Mouse (Mus musculus): ENCODE data around the gene Tmem41b.

Tmem41b gene

DNA sequence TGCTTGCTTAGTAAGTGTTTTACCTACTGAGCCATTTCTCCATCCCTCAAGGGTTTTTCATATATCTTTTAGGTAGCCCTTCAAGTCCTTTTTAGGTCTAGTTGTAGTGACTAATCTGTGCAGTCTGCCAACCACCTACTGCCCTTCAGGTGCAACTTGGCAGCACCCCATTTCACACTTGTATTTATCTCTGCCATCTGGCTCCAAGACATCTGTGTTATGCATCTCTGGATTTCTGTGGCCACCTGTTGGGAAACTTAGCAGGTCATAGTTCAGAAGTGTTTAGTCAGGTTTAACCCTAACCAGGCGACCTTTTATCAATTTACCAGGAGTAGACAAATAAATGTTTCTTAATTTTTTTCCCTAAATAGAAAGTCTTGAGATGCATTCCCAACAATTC lies 24.7 kb upstream of the Tmem41b start:
- Histone ChIP-seq H3K36me3 (ENCODE audit: insufficient read depth, low read length) (no peaks in the 10 kb centered on the region), H3K9me3 (ENCODE audit: low read length) (no peaks in the 10 kb centered on the region), H3K4me3 (replicated peaks; ENCODE audit: low read length) (no peak overlapping the region), H3K4me1 (replicated peaks; ENCODE audit: low read depth, low read length) (peaks cover 21% of the 10 kb centered on the region), H3K27me3 (ENCODE audit: insufficient read depth, low read length) (no peaks in the 10 kb centered on the region)
- TF ChIP-seq CTCF (conservative IDR thresholded peaks at IDR 0.05; ENCODE audit: low read length) (no peak), POU5F1 (IDR thresholded peaks at IDR 0.05; ENCODE audit: borderline replicate concordance, low read length) (no peak), NANOG (IDR thresholded peaks at IDR 0.05; ENCODE audit: borderline replicate concordance, low read length) (no peak)

DNA sequence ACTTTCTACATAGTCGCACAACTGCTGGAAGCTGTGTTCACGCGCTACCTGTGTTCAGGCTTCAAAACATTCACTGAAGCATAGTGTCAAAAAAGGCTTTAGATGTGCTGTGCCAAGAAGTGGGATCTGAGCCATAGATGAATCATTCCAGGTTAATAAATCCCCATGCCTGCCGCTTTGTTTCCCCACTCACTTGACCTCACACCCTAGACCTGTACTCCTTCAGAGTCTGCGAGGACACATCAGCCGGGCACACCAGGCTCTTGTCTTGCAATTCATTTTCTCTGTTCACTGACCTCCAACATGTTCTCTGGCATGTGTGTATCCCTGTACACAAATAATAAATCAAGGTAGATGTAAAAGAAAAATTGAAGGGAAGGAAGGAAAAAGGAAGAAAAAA lies 22.4 kb upstream of the Tmem41b start:
- H3K27me3 ChIP-seq (ENCODE audit: insufficient read depth, low read length) = no peaks in the 10 kb centered on the region
- no peaks in the 10 kb centered on the region for H3K36me3 ChIP-seq (ENCODE audit: insufficient read depth, low read length)
- no peak overlapping the region for H3K4me3 ChIP-seq (replicated peaks; ENCODE audit: low read length)
- peaks cover 35% of the 10 kb centered on the region for H3K4me1 ChIP-seq (replicated peaks; ENCODE audit: low read depth, low read length)
- TF ChIP-seq CTCF (conservative IDR thresholded peaks at IDR 0.05; ENCODE audit: low read length) (no peak), NANOG (IDR thresholded peaks at IDR 0.05; ENCODE audit: borderline replicate concordance, low read length) (no peak), POU5F1 (IDR thresholded peaks at IDR 0.05; ENCODE audit: borderline replicate concordance, low read length) (no peak)
- no peaks in the 10 kb centered on the region for H3K9me3 ChIP-seq (ENCODE audit: low read length)

DNA sequence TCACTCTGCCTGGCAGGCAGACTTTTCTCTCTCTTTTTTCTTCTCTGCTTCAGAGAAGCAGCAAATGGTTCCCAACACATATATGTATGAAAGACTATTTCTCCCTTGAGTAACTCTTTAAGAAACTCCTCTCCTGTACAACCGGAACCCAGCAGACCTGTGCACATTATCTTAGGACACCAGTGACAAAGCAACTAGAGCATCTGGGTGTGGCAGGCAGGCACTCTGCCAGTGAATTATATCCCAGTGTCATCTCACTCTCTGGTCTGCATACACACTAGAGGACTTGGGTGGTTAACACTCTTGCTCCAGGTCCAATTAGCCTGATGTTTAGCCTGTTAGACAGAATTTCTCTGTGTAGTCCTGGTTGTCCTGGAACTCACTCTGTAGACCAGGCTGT lies 21.8 kb upstream of the Tmem41b start:
- Histone ChIP-seq H3K4me3 (replicated peaks; ENCODE audit: low read length) (no peak overlapping the region), H3K9me3 (ENCODE audit: low read length) (no peaks in the 10 kb centered on the region), H3K4me1 (replicated peaks; ENCODE audit: low read depth, low read length) (peaks cover 35% of the 10 kb centered on the region), H3K36me3 (ENCODE audit: insufficient read depth, low read length) (no peaks in the 10 kb centered on the region), H3K27me3 (ENCODE audit: insufficient read depth, low read length) (no peaks in the 10 kb centered on the region)
- TF ChIP-seq CTCF (conservative IDR thresholded peaks at IDR 0.05; ENCODE audit: low read length) = no peak
- no peak for TF ChIP-seq POU5F1 (IDR thresholded peaks at IDR 0.05; ENCODE audit: borderline replicate concordance, low read length)
- no peak for TF ChIP-seq NANOG (IDR thresholded peaks at IDR 0.05; ENCODE audit: borderline replicate concordance, low read length)

DNA sequence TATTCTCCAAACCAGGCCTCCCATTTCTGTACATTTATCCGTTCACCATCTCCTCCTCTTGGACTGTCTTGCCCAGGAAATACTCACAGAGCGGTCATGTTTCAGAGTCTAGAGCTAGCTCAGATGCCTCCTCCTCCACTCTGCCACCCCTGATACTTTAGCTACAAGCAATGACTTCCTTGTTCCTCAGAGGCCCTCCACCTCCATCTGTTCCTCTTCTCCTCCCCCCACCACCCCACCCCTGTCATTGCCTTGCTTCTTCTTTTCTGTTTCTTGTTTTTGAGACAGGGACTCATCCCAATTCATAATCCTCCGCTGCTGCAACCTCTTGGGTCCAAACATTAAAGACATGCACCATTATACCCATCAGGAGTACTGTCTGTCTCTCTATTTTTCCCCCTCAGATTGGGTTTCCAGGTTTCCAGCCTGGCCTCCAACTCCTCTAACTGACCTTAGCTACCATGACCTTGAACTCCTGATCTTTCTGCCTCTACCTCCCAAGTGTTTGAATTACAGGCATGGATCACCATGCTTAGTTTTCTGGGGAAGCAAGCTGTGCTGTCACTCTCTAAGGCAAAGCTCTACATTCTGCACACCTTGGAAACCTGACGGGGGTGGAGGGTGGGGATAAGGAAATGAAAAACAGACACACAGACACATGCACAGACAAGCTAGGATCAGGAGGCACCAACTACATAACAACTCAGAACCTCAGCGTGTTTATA lies 19.9 kb upstream of the Tmem41b start:
- peak; percentile 45; the same call in 1 of the 2 replicates for TF ChIP-seq NANOG (IDR thresholded peaks at IDR 0.05; ENCODE audit: borderline replicate concordance, low read length)
- no peak for TF ChIP-seq CTCF (conservative IDR thresholded peaks at IDR 0.05; ENCODE audit: low read length)
- no peak for TF ChIP-seq POU5F1 (IDR thresholded peaks at IDR 0.05; ENCODE audit: borderline replicate concordance, low read length)
- H3K4me3 ChIP-seq (replicated peaks; ENCODE audit: low read length) = no peak overlapping the region
- H3K4me1 ChIP-seq (replicated peaks; ENCODE audit: low read depth, low read length) = peaks cover 53% of the 10 kb centered on the region
- H3K27me3 ChIP-seq (ENCODE audit: insufficient read depth, low read length) = 0 out of 2 replicates have a peak, but pooled peaks cover 6% of the 10 kb centered on the region
- H3K9me3 ChIP-seq (ENCODE audit: low read length) = no peaks in the 10 kb centered on the region
- H3K36me3 ChIP-seq (ENCODE audit: insufficient read depth, low read length) = no peaks in the 10 kb centered on the region

DNA sequence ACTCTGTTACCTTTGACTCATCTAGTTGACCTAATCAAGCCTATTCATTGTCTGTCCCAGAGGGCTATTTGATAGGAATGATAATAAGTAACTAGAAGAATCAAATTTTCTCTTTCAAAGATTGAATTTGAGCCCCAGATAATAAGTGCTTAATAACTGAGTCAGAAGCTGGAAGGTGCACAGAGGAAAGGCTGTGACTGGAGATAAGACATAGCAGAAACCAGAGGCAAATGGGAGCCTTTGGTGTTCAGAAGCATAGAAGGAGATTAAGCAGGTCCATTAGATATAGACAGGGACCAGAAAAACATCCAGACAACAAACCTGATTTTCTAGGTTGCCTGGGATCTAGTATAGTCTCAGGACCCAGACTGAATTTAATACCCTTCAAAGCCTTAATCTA lies 19.2 kb upstream of the Tmem41b start:
- Histone ChIP-seq H3K4me1 (replicated peaks; ENCODE audit: low read depth, low read length) (peaks cover 55% of the 10 kb centered on the region), H3K4me3 (replicated peaks; ENCODE audit: low read length) (no peak overlapping the region), H3K36me3 (ENCODE audit: insufficient read depth, low read length) (no peaks in the 10 kb centered on the region), H3K9me3 (ENCODE audit: low read length) (no peaks in the 10 kb centered on the region), H3K27me3 (ENCODE audit: insufficient read depth, low read length) (0 out of 2 replicates have a peak, but pooled peaks cover 6% of the 10 kb centered on the region)
- no peak for TF ChIP-seq NANOG (IDR thresholded peaks at IDR 0.05; ENCODE audit: borderline replicate concordance, low read length)
- no peak for TF ChIP-seq POU5F1 (IDR thresholded peaks at IDR 0.05; ENCODE audit: borderline replicate concordance, low read length)
- TF ChIP-seq CTCF (conservative IDR thresholded peaks at IDR 0.05; ENCODE audit: low read length) = no peak

DNA sequence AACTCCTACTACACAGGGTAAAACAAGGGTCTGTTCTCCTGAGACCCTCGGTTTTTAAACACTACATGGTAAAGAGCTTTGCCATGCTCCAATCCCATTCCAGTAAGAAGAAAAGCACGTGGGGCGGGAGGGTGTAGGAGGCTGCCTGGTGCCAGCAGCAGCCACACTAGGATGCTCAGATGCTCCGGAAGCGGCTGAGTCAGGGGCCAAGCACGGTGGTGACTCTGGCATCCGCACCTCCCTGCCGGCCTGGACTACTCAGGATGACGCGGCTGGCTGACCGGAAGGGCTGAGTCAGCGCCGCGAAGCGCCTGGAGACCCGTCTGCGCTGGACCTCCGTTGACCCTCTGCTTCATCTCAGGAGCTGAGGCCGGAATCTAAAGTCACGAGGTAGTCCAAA lies 16.2 kb upstream of the Tmem41b start:
- Histone ChIP-seq H3K9me3 (ENCODE audit: low read length) (no peaks in the 10 kb centered on the region), H3K4me1 (replicated peaks; ENCODE audit: low read depth, low read length) (peaks cover 62% of the 10 kb centered on the region), H3K36me3 (ENCODE audit: insufficient read depth, low read length) (no peaks in the 10 kb centered on the region), H3K27me3 (ENCODE audit: insufficient read depth, low read length) (0 out of 2 replicates have a peak, but pooled peaks cover 6% of the 10 kb centered on the region), H3K4me3 (replicated peaks; ENCODE audit: low read length) (peak overlapping the region; percentile 56)
- TF ChIP-seq POU5F1 (IDR thresholded peaks at IDR 0.05; ENCODE audit: borderline replicate concordance, low read length) = no peak
- TF ChIP-seq NANOG (IDR thresholded peaks at IDR 0.05; ENCODE audit: borderline replicate concordance, low read length) = no peak
- TF ChIP-seq CTCF (conservative IDR thresholded peaks at IDR 0.05; ENCODE audit: low read length) = no peak

DNA sequence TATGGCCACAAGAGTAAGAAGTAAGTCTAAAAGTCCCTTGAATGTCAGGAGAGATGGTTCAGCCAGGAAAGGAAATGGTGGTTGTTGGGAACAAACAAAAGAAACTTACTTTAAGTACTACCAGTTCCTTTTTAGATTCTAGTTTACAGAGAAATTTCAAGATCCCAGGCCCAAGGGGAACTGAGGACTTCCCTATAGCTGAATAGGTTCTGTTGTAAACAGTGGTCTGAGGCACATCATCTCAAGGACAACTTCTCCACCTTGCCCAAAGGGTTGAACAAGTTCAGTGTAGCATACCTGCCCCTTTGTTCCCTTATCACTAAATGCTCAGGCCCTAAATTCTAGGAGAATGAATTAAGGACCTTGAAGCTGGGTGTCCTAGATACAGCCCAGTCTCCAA lies 15.4 kb upstream of the Tmem41b start:
- no peak for TF ChIP-seq POU5F1 (IDR thresholded peaks at IDR 0.05; ENCODE audit: borderline replicate concordance, low read length)
- TF ChIP-seq NANOG (IDR thresholded peaks at IDR 0.05; ENCODE audit: borderline replicate concordance, low read length) = no peak
- TF ChIP-seq CTCF (conservative IDR thresholded peaks at IDR 0.05; ENCODE audit: low read length) = no peak
- no peaks in the 10 kb centered on the region for H3K36me3 ChIP-seq (ENCODE audit: insufficient read depth, low read length)
- H3K4me1 ChIP-seq (replicated peaks; ENCODE audit: low read depth, low read length) = peaks cover 65% of the 10 kb centered on the region

DNA sequence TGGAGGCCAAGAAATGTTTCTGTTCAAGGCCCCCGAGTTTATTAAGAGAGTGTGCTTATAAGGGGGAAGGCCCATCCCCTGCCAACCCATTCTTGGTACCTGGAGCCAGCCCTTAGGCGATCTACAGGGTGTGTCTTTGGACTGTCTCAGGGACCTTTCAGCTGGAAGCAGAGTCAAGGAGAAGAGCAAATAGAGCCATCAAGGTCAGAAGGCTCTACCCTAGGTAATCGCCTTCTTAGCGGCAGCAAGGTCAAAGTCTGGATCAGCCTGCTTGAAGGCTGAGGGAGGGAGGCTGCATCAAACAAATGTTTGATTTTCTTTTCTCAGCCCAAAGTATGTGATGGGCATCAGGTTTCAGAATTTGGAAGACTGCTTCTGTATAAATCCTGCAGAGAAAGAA lies 11.7 kb upstream of the Tmem41b start:
- Histone ChIP-seq H3K36me3 (ENCODE audit: insufficient read depth, low read length) (no peaks in the 10 kb centered on the region), H3K27me3 (ENCODE audit: insufficient read depth, low read length) (0 out of 2 replicates have a peak, but pooled peaks cover 5% of the 10 kb centered on the region), H3K4me1 (replicated peaks; ENCODE audit: low read depth, low read length) (peaks cover 54% of the 10 kb centered on the region), H3K9me3 (ENCODE audit: low read length) (no peaks in the 10 kb centered on the region), H3K4me3 (replicated peaks; ENCODE audit: low read length) (0 out of 2 replicates have a peak overlapping the region, but pooled peaks have one; percentile 3)
- TF ChIP-seq NANOG (IDR thresholded peaks at IDR 0.05; ENCODE audit: borderline replicate concordance, low read length) = peak; percentile 62
- no peak for TF ChIP-seq POU5F1 (IDR thresholded peaks at IDR 0.05; ENCODE audit: borderline replicate concordance, low read length)

More for the DNA sequence above, 15.4 kb upstream of the Tmem41b start:
- no peaks in the 10 kb centered on the region for H3K9me3 ChIP-seq (ENCODE audit: low read length)
- H3K4me3 ChIP-seq (replicated peaks; ENCODE audit: low read length) = no peak overlapping the region
- H3K27me3 ChIP-seq (ENCODE audit: insufficient read depth, low read length) = 0 out of 2 replicates have a peak, but pooled peaks cover 6% of the 10 kb centered on the region
